In the genomic region with DNA sequence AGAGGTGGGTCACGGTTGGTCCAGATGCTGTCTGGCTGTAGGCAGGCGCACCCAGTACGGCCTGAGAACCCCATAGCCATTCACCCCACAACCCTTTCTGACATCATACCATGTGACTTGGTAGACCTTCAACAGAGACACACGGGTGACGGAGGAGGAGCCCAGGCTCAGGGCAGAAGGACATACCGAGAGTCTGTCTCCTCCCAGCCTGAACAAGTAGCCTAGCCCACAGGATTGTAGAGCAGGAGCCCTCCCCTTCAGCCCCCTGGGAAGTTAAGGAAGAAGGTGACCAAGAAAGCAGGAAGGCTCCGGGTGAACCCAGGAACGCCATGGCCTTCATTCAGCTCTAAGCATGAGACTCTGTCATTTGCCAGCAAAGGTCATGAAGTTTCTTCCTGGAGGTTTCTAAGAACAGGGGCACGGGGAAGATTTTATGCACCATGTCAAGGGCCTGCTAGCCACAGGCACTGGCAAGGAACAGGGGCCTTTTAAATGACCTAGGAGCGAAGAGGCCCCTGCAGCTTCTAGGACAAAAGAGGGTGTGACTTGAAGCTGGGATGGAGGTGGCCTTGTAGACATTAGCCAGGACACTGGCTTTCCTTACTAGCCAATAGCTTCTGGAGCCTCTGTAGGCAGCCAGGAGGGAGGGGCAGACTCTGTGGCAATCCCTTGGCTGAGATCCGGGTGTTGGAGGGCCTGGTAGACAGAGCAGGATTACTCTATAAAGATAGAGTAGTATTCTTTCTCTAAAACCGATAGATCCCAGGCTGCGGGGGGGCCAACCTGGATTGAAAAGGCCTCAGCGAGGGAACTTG, we compare ENCODE assay signal across 7 mouse cellular contexts. TPM values are rescaled to one million over a fixed set of nuclear protein-coding genes. Genes with fewer than 3 reads are reported as not detected.
DNase-seq lines count a peak whose midpoint lies in the region; ATAC-seq and TF ChIP-seq lines count a peak whose summit lies in the region.

No protein-coding gene starts in this region.

- no peak overlapping the region for H3K4me3 ChIP-seq in heart, embryonic 15.5 days
- no peak overlapping the region for H3K4me3 ChIP-seq in limb, embryonic 10.5 days
- no peak overlapping the region for H3K4me3 ChIP-seq in neural tube, embryonic 15.5 days (replicated peaks)
- H3K4me3 ChIP-seq in thymus, adult 2 months (ENCODE audit: control insufficient read depth, insufficient read depth, low read length) = no peak overlapping the region

- no peak overlapping the region for H3K4me2 ChIP-seq in heart, embryonic 15.5 days
- H3K4me2 ChIP-seq in neural tube, embryonic 15.5 days = peak overlapping the region; percentile 51

- peaks cover 30% of the 10 kb centered on the region for H3K4me1 ChIP-seq in heart, embryonic 15.5 days (replicated peaks)
- peaks cover 41% of the 10 kb centered on the region for H3K4me1 ChIP-seq in limb, embryonic 10.5 days
- peaks cover 40% of the 10 kb centered on the region for H3K4me1 ChIP-seq in neural tube, embryonic 15.5 days
- peaks cover 5% of the 10 kb centered on the region; the same call in 1 of the 2 replicates for H3K4me1 ChIP-seq in thymus, adult 2 months (replicated peaks; ENCODE audit: control insufficient read depth, insufficient read depth, low read length)

- H3K9ac ChIP-seq in heart, embryonic 15.5 days = no peak overlapping the region
- H3K9ac ChIP-seq in neural tube, embryonic 15.5 days (replicated peaks) = peak overlapping the region; percentile 47

- peak; percentile 33 to 81 for DNase-seq in urinary bladder, postnatal 36 days (ENCODE audit: low spot score in 2 of 2)
- no peak for DNase-seq in urinary bladder, adult 2 months (ENCODE audit: low spot score)
- peak; percentile 78 for DNase-seq in cerebellum, postnatal 14 days
- no peak for DNase-seq in limb, embryonic 10.5 days (ENCODE audit: low spot score)
- DNase-seq in thymus, adult 2 months = no peak

- WGBS in heart, embryonic 15.5 days = 63% methylated on average over 14 of the region's 14 CpGs
- WGBS in limb, embryonic 10.5 days = 64% methylated on average over 14 of the region's 14 CpGs
- 37% methylated on average over 14 of the region's 14 CpGs for WGBS in neural tube, embryonic 15.5 days
- WGBS in thymus, adult 2 months = 91% methylated on average over 14 of the region's 14 CpGs

- no peak for TF ChIP-seq CTCF in thymus, adult 2 months (IDR thresholded peaks at IDR 0.05; ENCODE audit: borderline replicate concordance, control insufficient read depth, extremely low read depth, insufficient read depth, low read length, poor library complexity)

- H3K36me3 ChIP-seq in heart, embryonic 15.5 days = no peaks in the 10 kb centered on the region
- H3K36me3 ChIP-seq in limb, embryonic 10.5 days = no peaks in the 10 kb centered on the region
- no peaks in the 10 kb centered on the region for H3K36me3 ChIP-seq in neural tube, embryonic 15.5 days
- no peaks in the 10 kb centered on the region for H3K36me3 ChIP-seq in thymus, adult 2 months (ENCODE audit: control insufficient read depth, insufficient read depth, low read length)

- ATAC-seq in heart, embryonic 15.5 days (replicated peaks; ENCODE audit: insufficient number of reproducible peaks, insufficient read depth, low FRiP score, low read depth) = no peak
- peak; percentile 23; the same call in 1 of the 2 replicates for ATAC-seq in neural tube, embryonic 15.5 days (ENCODE audit: low FRiP score)

- H3K27me3 ChIP-seq in heart, embryonic 15.5 days = no peaks in the 10 kb centered on the region
- peaks cover 15% of the 10 kb centered on the region; the same call in 1 of the 2 replicates for H3K27me3 ChIP-seq in limb, embryonic 10.5 days (ENCODE audit: low read depth, poor library complexity, severe bottlenecking)
- no peaks in the 10 kb centered on the region for H3K27me3 ChIP-seq in neural tube, embryonic 15.5 days (replicated peaks)
- H3K27me3 ChIP-seq in thymus, adult 2 months (ENCODE audit: control insufficient read depth, insufficient read depth, low read length) = no peaks in the 10 kb centered on the region

- H3K9me3 ChIP-seq in heart, embryonic 15.5 days (replicated peaks) = no peaks in the 10 kb centered on the region
- H3K9me3 ChIP-seq in limb, embryonic 10.5 days (replicated peaks) = no peaks in the 10 kb centered on the region
- H3K9me3 ChIP-seq in neural tube, embryonic 15.5 days (replicated peaks) = no peaks in the 10 kb centered on the region

- TF ChIP-seq POLR2A in thymus, adult 2 months (IDR thresholded peaks at IDR 0.05; ENCODE audit: control insufficient read depth, extremely low read depth, insufficient read depth, low read length, poor library complexity) = no peak

- peak overlapping the region; percentile 79 for H3K27ac ChIP-seq in heart, embryonic 15.5 days
- peak overlapping the region; percentile 89 for H3K27ac ChIP-seq in limb, embryonic 10.5 days
- peak overlapping the region; percentile 98 for H3K27ac ChIP-seq in neural tube, embryonic 15.5 days (replicated peaks)
- H3K27ac ChIP-seq in thymus, adult 2 months (ENCODE audit: control insufficient read depth, insufficient read depth, low read length) = no peak overlapping the region

RNA-seq across cellular contexts. Expression of gene Tob1, which starts 52.0 kb away (rescaled TPM):
- polyA plus RNA-seq in urinary bladder, adult 2 months (2012; rRNA removed) = 36.6 and 36.9 TPM in 2 replicates
- polyA plus RNA-seq in heart, embryonic 15.5 days (2015; fragmentation: Nextera tagmentation; extraction: Ambion mirVana) = 37.7 and 45.5 TPM in 2 replicates
- 15.0 and 22.5 TPM in 2 replicates for polyA plus RNA-seq in limb, embryonic 10.5 days (2016; fragmentation: Nextera tagmentation; extraction: Ambion mirVana)
- 28.3 and 31.4 TPM in 2 replicates for polyA plus RNA-seq in neural tube, embryonic 15.5 days (2015; fragmentation: Nextera tagmentation; extraction: Ambion mirVana)
- 21.4 and 27.4 TPM in 2 replicates for polyA plus RNA-seq in thymus, adult 2 months (2012; rRNA removed)

Comparison
In these comparisons a context has a peak if more than half of its experiments do, and no peak if none do; other contexts are left out.
1. DNase-seq: peak in urinary bladder, postnatal 36 days (2 of 2) and cerebellum, postnatal 14 days (2 of 2); none in urinary bladder, adult 2 months (single experiment), limb, embryonic 10.5 days (single experiment) and thymus, adult 2 months (single experiment).